Mouse (Mus musculus) heart, postnatal 0 days (tissue): ENCODE data around the gene Irak4.

ENCODE experiments used
- CTCF ChIP-seq: IDR thresholded peaks from 2 replicates; pipeline ENCODE4 v1.5.1; 2016; ENCODE audit warnings: antibody characterized with exemption, control low read depth, low read depth
- EP300 ChIP-seq: IDR thresholded peaks from 2 replicates; pipeline ENCODE4 v1.6.1; 2016; ENCODE audit warnings: antibody characterized with exemption, low read depth

- TF ChIP-seq CTCF (no peak), EP300 (no peak)
These were observed 21.5 kb downstream of the Irak4 start for GRCm38 (mm10) chr15:94564909-94565308.
